Mouse (Mus musculus) layer of hippocampus, postnatal 14 days (tissue): ENCODE data around the gene Nol4l. TPM values are rescaled to one million over a fixed set of nuclear protein-coding genes. Genes with fewer than 3 reads are reported as not detected.
"Not testable (repeated sequence)": the region's sequence is repeated elsewhere in the genome, so short reads cannot be mapped to it uniquely, and the experiment has no call there.

Experiments
- DNase-seq, 2 experiments: peaks; one replicate each; pipeline ENCODE4 v3.0.0; 2021 to 2022; ENCODE audit warnings: low spot score in 2 of 2, mixed read lengths in 1 of 2
- total RNA-seq, 2 experiments: library from RNA; stranded (reverse); gene quantifications; 2 replicates each; pipeline ENCODE4 v1.2.3; 2021

Nol4l gene
- total RNA-seq, 2 experiments from 2014 or later = 55.6 to 60.1 TPM

DNA sequence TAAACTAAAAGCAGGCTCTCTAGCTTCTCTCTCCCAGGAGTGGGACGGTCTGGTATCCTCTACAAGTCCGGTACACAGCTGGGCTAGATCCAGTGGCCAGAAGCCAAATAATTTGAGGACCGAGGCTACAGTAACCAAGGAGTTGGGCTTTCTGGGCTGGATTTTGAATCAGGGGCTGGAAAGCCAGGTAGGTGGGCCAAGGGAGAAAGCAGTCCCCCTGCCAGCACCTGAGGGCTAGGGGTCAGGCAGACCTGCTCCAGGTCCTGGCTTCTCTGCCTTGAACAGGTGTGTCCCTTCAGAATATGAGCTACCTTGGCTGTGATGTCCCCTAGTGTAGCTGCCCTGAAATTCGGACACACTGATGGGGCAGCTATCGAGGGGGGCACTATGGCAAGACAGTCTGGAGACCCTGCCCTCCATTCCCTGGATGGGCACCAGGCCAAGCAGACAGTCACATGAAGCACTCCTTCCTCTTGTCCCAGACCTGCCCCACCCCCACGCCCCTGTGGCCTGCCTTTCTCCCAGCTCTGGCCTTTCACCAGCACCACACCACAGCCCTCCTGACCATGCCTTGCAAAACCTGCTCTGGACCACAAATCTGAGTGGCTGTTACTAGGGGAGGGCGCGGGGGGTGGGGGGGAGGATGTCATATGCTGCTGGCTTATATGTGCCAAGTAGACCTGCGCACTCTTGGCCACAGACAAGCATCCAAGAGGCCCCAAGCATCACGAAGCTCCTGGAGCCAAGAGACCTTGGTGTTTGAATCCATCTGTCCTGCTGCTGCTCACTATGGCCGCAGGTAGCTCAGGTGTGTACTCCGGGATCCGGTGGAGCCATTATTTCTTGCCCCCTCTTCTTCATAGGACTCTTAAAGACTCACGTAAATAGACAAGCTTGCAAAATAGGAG, 17.1 kb downstream of the Nol4l start:
- DNase-seq = no peak

DNA sequence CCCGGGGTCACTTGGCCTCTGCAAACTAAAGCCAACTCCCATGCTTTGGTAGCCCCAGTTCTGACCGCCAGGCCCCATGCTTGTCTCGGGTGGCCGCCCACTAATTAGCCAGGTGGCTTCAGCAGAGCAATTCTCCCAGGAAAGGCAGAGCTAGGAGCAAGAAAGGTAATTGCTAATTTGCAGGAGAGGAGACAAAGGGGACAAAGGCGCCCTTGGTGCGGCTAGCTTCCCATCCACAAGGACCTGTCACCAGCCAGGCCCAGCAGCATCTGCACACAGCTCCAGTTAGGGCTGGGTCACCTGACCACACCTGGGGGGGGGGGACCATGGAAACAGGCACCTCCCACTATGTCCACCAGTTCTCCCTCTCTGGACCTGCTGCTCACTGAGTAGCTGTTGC, 18.2 kb downstream of the Nol4l start:
- DNase-seq = no peak

DNA sequence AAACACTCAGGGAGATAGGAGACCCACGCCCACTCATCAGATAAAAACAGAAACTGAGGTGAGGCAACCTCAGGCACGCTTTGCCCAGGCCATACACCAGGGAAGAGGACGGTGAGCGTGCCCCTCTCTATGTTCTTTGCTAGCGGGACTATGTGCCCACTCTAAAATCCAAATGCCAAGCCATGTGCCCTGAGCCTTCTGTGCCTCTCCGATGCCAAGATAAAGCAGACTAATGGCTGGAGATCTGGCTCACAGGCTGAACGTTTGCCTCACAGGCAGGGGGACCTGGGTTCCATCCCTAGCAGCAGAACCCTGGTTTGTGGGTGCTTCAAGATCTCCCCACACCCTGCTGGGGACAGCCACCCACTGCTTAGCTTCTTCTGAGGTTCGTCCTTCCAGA, 19.6 kb downstream of the Nol4l start:
- DNase-seq = peak in 1 of 2 experiments; percentile 70

DNA sequence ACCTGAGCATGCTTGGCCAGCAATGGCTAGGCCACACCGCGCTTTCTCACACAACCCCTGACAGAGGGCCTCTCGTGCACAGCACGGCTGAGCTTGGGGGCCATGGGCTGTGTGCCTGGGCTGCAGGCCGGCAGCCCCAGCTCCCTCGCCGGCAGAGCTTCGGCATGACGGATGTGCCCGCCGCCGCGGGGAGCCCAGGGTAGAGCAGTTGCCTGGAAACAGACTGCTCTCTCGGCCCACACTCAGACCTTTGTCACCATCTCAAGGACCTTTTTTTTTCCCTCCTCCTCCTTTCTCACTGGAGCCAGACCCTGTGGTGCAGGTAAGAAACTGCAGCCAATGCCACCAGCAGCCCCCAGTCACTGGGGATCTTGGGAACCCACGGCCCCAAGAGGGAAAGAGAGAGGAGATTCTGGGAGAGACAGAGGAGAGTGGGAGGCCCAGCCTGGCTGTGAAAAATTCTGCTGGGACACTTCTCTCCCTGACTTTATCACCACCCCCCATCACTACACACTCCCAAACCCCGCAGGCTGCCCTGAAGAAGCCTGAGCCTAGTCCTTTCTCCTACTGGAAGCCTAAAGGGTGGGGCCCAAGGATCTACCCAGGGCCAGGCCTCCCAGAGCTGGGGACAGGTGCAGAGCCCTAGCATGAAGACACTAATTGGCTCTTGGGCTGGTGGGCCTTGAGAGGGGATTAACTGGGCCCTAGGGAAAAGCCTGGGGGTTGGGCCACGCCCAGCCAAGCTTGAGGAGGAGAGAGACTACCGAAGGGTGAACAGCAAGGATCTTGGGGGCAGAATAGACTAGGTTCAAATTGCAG, 20.4 kb downstream of the Nol4l start:
- no peak for DNase-seq

DNA sequence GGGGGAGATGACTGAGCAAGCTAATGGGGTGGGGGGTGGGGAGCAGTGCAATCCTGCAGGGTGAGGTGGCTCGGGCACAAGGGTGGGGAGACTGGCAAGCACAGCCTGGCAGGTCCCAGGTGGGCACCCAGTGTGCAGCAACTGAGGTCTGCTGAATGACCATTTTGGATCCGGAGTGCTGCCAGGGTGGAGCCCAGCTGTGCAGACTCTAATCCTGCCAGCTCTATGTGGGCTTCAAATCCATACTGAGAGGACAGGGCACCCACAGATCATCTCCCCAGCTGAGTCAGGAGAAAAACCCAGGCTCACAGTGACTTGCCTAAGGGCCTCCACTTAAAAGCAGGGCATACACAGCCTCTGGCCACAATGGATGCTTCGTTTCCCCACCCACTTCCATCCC, 21.4 kb downstream of the Nol4l start:
- no peak for DNase-seq

DNA sequence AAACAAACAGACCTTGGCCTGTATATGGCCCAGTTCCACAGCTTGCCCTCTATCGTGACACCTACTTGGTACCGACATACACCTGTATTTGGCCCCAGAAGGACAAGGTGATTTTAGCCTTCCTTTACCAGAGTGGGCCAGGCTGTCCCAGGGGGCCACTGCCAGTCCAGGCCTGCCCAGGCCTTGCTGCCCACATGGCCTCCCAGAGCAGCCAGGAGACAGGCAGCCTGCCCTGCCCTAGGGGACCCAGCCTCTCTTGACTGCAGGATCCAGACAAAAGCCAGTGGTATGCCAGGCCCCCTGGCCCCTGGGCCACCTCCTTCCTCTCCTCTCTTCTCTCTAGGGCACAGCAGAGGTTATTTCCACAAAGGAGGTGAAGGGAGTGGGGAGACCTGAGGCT, 21.8 kb downstream of the Nol4l start:
- DNase-seq = no peak

DNA sequence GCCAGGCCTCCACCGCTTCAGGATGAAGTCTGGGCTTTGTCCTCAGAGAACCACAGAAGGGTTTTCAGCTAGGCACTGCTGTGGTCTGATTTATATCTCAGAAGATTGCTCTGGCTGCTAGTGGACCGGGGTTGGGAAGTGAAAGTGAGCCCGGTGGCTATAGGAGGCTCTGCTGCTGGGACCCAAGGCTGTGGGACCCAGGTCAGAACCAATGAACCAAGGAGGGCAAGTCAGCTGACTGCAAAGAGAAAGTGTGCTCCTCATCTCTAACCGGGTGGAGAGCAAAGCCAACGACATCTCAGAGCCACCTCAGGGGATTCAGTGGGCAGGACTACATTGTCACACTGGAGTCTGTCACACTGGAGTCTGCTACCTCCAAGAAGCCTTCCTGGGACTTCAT, 23.4 kb downstream of the Nol4l start:
- DNase-seq = no peak

DNA sequence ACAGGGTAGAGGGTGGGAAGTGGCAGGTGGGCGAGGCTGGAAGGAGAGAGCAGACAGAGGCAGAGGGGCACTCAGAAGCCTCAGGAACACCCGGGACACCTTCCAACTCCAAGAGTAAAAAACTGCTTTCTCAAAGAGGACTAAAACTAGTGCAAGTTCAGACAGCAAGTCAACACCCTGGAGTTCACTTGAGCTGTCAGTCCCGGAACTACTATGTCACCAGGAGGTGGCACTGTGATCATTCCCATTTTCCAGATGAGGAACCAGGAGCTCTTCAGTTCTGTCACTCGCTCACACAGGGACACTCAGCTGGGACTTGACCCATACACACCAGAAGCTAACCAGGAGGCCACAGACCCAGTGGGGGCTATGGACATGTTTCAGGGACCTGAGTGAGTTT, 30.6 kb downstream of the Nol4l start:
- DNase-seq = no peak

DNA sequence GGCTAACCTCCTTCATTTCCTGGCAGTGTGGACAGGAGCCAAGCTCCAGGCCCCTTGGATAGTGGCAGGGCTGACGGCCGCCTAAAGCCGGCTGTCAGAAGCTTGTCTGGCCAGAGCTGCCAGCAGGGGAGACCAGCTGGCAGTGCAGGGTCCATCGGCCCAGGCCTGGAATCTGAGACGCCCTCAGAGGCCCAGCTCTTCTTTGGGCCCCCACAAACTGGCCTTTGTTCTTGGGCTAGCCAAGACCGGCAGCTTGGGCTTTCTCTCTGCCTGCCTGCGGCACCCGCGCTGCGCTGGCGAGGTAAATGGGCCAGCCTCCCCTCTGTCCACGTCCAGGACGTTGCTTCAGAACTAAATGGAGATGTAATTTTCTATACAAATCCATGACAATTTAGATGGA, 32.9 kb downstream of the Nol4l start:
- peak in 1 of 2 experiments; percentile 57 for DNase-seq

DNA sequence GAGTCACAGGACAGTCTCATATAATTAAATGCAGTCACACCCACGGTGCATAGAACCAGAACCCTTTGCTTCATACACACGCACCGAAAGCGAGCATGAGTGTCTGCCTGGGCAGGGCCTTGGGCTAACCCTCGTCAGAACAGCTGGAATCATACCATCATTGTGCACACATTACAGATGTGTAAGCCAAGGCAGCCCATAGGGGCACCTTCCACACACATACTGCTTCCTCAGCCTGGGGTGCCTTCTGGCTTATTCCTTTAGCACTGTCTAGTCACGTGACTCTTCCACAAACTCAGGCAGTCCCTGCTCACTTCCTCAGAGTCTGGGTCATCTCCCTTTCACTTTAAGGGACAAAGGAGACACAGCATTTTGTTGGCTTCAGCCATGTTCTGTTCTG, 33.5 kb downstream of the Nol4l start:
- no peak for DNase-seq

DNA sequence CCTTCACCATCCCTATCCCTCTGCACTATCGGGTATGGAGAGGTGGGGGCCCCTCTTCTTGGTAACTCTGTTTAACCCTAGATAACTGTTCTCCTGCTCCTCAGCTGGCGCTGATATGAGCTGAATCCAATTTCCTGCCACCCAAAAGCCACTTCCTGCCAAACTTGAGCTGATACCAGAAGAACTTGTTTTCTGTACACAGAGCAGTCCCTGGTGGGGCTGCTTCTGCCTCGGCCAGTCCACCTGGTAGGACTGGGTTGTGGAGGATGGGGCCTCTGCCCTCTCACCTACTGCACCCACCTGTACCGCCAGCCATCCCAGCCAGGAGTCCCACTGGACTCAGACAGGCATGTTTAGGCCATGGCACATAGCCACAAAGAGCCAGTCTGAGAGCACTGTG, 34.0 kb downstream of the Nol4l start:
- DNase-seq = no peak

DNA sequence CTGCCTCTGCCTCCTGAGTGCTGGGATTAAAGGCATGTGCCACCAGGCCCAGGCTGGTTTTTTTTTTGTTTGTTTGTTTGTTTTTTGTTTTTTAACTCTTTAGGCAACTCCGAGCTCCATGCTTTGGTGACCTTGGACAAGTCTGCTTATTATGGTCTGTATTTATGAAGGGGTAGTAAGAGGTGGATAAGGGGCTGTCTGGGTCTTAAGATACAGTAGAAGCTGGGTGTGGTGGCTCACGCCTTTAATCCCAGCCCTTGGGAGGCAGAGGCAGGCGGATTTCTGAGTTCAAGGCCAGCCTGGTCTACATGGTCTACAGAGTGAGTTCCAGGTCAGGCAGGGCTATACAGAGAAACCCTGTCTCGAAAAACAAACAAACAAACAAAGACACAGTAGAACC, 34.4 kb downstream of the Nol4l start:
- not testable (repeated sequence) for DNase-seq

DNA sequence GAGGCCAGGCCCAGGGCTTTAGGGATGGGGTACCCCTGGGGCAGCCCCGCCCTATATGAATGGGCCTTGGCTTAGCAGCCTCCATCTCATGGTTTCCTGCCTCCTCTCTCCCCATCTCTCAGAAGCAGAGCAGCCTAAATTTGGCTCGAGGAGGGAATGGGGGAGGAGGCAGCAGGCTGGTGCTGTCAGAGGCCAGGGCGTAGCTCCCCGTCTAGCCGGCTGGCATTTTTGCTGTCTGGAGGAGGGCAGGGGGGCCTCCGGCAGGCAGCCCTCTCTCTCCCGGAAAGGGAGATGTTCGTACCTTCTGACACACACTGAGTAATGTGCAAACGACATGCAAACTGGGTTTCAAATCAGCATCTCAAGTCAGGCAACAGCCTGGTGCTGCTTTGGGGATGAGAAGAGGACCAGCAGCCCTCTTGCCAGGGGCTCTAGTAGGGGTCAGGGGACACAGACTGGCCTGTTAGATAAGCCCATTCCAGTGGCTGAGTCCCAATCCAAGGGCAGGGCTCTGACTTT, 35.4 kb downstream of the Nol4l start:
- DNase-seq = no peak

DNA sequence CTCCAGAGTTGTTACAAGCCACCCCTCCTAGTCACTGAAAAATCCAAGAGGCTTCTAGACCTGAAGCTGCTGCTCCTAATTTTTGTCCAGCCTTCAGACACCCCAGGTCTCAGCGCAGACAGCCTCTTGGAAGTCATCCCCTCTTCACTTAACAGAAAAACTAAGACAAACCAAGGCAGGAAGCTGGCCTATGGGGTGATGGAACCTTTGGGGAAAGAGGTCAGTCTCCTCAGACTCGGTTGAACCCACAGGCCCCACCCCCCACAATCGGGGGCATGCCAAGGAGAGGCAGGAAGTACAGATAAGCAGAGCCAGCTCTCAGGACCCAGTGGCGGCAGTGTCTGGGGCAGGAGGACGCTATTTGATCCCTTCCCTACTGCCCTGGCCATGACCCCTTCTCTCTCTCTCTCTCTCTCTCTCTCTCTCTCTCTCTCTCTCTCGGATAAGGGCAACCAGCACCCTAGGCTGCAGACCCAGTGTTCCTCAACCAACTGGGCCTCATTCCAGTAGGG, 35.9 kb downstream of the Nol4l start:
- no peak for DNase-seq

DNA sequence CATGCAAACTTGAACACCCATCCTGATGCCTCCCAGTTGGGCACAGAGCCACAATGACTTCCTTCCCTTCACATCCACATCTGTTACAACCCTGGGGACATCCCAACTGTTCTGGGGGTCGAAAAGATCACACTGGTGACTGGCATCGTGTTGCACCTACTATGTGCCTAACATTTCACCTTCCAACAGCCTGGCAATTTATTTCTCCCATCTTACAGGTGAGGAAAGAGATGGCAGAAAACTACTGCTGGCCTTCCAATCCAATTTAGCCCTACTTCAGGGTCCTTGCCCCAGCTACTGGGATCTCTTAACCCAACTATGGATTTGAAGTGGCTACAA, 36.4 kb downstream of the Nol4l start:
- DNase-seq = no peak

DNA sequence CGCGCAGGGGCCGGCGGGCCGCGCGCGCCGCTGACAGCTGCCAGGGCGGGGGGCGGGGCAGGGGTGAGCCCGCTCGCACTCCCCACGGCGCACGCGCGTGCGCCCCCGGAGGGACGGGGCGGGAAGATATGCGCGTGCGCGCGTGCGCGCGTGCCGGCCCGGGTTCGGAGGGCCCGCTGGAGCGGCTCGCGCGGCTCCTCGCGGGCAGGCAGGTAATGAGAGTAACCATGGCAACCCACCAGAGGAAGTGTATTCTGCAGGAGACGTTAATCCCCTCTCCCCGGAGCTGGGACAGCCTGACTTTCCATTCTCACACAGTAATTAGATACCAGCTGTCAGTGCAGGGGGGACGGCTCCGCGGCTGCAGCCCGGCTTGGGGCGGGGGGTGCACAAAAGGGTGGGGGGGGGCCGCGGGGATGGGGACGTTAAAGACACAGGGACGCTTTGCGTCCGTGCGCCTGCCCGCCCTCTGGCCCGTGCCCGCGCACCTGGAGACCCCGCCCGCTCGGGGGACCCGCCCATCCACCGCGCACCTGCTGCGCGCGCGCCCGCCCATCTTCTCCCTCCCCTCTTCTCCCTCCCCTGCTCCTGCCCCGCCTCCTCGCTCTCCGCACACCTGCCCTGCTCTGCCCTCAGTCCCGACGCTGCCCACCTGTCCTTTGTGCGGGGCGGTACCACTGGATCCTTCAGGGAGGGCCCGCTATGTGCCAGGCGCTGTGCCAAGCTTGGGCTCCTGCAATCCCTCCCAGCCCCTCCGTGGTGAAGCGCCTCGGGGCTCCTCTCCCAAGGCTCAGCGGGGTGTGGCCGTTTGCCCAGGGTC, 37.0 kb downstream of the Nol4l start, which contains the start of gene 4930404H24Rik:
Gene 4930404H24Rik, plus strand, starts transcription at position 218 of the 820 bp plus-strand sequence.
- DNase-seq = peak; percentile 72 to 76

DNA sequence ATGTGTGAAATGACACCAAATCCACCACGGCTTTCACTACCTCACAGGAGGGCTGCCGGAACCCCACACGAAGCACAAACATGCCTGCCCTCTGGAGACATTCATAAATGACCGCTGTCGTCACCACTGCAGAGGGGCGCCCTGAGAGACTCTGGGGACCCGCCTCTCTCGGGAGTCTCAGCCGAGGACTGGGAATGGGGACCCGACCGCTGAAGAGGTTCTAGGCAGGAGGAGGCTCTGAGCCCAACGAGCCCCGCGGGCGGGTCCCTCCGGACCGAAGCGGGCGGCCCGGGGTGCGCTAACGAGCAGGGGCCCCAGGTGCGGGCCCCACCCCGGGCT, 37.6 kb downstream of the Nol4l start:
- no peak for DNase-seq

DNA sequence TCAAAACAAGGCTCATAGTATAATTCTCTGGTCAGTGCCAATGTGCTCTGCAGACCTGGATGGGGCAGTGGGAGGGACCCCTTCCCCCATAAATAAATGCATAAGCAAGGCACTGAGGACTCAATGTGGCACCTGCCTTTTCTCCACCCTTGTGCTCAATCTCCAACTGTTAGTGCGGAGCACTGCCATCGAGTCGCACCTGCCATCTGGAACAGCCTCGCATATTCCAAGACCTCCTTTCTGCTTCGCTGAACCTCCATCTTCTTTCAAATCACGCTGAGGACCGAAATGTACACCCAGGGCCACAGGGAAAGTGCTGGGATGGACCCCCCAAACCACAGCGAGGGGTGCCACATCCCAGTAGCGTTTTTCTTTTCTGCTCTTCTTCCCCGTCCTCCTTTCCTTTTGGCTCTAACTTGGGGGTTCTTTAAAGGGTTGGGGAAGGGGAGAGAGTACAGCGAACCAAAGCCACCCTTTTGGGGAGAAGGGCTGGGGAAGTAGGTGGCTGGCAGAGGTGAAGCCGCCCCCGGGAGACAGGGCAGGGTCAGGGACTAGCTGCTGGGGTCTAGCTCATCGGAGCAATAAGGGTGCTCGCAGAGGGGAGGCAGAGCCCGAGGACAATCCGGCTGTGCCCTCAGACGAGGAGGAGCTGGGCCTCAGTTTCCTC, 38.1 kb downstream of the Nol4l start:
- no peak for DNase-seq

DNA sequence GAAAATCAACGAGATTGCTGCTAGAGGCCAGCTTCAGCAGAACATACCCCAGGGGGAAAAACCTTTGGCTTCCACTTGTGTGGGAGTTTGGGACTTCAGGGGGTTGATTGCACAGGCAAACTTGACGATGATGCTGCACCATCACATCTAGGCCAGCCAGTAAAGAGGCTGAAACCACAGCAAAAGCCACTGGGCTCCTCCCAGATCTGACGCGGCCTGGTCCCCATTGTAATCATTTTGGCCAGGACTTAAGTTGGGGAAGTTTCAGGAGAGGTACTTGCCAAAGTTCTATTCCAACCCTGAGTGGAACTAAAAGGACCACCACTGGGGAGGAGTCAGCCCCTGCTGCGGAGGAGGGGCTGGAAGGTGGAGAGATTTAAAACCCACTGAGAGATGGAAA, 38.8 kb downstream of the Nol4l start:
- DNase-seq = no peak

DNA sequence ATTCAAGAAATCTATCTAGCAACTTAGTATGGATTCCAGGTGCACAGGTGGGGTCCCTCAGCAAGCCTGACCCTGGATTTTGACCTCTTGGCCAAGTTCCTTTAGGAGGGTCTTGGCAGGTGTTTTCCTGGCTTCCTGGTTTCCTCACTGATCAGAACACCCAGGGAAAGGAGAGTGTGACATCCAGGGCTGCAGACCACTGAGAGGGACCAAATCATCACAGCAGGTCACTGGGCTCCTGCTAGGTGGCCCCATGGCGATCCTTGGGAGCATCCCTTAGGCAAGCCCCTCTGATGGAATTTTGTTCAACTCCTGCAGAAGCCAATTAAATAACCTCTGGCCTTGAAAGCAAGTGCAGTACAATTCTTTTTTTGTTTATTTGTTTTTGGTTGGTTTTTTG, 39.7 kb downstream of the Nol4l start:
- no peak for DNase-seq

DNA sequence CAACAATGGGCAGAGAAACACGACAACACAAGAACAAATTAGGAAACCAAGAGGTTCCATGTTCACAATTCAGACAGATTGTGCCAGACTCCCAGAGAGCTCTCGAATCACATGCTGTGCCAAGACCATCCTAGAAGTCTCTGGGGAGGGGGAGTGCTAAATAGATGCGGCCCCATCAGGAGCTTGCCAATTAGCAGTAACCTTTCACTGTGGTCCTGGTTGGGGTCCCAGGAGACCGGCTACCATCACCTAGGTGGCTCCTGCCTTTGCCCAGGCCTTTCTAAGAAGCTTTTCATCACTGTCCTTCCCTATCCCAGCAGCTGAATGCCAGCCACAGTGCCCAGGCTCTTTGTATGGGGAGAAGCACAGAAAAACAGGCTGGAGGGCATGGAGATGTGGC, 45.7 kb downstream of the Nol4l start:
- DNase-seq = no peak
